Mouse (Mus musculus): ENCODE measurements around the gene 1700012B09Rik. TPM values are rescaled to one million over a fixed set of nuclear protein-coding genes. Genes with fewer than 3 reads are reported as not detected.

1700012B09Rik gene
- total RNA-seq, 1 experiment from 2014 or later = not detected

DNA sequence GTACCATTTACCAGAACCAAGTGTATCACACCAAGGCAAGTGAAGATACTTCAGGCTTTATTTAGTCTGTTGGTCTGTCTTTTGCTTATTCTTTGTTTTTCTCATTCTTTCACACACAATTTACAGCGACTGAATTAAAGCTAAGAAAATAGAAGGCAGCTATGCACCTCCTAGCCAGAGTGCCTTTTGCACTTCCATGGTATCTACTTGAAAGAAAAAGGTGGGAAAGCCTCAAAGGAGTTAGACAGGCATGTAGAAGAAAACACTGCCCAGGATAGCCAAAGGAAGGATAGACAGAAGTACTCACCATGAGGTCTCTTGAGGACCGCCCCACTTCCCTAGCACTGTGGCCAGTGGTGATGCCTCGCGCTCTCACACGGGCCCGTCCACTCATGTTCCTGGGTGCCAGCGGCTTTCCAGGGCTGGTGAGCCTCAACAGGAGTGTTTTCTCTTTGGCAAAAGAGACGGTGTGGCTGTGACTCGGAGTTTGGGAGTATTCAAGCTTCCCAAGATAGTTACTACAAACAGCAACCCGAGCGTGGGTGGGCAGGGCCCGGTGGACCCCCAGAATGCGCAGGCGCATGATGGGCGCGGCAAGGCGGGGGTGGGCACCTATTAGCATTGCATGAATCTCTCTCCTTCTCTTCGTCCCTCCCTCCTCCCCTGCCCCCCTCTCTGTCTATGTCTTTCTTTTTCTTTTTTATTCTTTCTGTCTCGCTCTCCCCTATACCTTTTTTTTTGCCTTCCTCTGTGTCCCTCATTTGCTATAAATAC lies 30.5 kb downstream of the 1700012B09Rik start, which contains the start of gene Piwil4:
TSS of gene Piwil4 (minus strand) at position 583 of the 774 bp plus-strand sequence.
- ATAC-seq (ENCODE audit: extremely low read depth, insufficient number of reproducible peaks, low FRiP score, poor library complexity, severe bottlenecking) = no peak

DNA sequence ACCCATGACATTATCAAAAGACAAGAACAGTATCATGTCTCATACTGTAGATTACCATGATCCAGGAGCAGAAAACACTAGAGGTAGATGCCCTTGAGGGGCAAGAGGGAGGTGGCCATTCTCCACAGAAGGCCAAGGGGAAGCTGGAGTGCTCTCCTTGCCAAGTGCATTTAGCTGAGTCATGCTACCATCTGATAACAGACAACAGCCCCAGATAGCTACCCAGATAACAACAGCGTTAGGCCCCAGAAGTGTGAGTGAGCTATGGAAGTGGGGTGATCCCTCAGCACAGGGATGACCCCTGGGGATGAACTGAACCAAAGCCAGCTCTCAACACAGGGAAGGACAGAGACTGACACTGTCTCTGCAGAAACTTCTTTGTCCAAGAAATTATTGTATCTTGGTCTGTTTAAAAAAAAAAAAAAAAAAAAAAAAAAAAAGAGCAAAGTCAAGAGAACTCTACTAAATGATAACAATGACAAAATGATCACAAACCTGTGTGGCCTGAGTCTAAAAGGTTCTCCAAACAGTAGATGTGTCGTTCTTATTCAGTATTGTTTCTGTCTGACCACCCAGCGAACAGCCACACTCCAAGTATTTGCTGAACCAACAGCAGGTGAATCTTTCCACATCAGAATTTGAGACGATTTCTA lies 31.2 kb downstream of the 1700012B09Rik start:
- 0 out of 2 replicates have a peak, but pooled peaks have one; percentile 22 for ATAC-seq (ENCODE audit: extremely low read depth, insufficient number of reproducible peaks, low FRiP score, poor library complexity, severe bottlenecking)

DNA sequence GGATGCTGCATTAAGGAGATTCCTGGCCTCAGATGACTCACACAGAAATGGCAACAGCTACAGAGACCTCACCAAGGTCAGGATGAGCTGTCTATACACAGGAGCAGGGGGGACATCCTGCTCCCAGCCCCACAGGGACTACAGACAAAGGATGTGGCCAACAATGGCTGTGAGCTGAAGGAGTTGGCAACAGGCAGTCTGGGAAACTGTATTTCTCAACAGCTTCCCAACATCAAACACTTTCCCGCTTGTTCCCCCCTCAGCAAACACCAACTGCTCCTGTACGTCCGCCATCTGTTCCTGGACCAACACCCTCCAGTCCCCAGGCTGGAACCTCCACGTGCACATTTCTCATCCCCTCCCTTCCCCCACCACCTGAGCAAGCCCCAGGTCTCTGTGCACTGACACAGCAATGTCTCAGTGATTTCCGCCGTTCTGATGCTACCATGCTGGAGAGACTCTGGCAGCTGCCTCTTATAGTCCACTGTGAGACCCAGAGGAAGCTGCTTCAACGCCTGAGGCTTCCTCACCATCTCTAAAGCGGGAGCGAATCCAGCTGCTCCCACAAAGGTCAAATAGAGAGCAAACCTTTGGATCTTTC lies 39.8 kb downstream of the 1700012B09Rik start:
- ATAC-seq (ENCODE audit: extremely low read depth, insufficient number of reproducible peaks, low FRiP score, poor library complexity, severe bottlenecking) = no peak

DNA sequence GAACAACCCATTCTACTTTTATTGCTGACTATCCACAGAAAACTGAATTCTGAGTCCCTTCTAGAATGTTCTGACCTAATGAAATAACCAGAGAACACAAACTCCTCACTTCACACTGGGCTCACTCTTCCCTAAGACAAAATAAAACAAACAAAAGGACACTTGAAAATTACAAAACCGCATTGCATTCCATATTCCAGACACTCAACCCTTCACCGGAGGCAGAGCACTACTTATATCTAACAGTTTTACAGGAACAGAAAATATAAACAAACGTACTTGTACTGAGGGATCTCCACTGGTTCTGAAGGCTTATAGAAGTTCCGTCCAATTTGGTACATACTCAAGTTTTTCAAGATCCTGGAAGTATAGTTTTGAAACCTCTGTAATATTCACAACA lies 42.5 kb downstream of the 1700012B09Rik start:
- no peak for ATAC-seq (ENCODE audit: extremely low read depth, insufficient number of reproducible peaks, low FRiP score, poor library complexity, severe bottlenecking)

DNA sequence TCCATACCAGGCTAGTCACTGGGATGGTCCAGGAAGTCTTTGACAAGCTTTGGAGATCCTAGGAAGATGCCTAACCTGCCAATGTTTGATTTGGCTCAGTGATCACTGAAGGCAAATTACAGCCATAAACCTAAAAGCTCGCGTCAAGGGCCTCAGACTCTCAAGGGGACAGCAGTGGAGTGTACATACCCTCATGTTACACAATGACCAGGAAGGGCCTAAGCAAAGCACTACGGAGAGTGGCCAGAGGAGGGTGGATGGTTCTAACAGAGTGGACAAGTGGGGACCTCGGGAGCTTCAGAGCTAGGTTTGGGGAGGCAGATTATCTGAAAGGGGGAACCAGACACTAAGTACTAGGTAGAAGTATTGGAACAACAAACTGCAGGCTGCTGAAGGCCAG lies 44.2 kb downstream of the 1700012B09Rik start:
- ATAC-seq (ENCODE audit: extremely low read depth, insufficient number of reproducible peaks, low FRiP score, poor library complexity, severe bottlenecking) = no peak

DNA sequence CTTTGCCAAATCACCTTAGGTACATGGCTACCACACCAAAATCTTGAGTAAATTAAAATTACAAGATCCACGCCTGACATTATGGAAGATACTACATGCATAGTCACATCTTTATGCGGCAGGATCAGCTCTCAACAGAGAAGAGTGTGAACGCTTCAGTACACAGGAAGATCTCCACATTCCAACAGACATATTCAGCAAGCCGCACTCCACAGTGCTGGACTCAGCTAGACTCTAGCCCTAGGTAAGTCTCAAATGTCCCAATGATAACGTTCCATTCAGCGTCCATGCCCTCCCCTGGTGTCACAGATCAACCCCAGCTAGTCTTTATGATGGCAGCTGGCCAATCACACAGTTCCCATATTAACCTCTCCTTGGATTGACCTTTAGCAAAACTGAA lies 44.8 kb downstream of the 1700012B09Rik start:
- no peak for ATAC-seq (ENCODE audit: extremely low read depth, insufficient number of reproducible peaks, low FRiP score, poor library complexity, severe bottlenecking)

DNA sequence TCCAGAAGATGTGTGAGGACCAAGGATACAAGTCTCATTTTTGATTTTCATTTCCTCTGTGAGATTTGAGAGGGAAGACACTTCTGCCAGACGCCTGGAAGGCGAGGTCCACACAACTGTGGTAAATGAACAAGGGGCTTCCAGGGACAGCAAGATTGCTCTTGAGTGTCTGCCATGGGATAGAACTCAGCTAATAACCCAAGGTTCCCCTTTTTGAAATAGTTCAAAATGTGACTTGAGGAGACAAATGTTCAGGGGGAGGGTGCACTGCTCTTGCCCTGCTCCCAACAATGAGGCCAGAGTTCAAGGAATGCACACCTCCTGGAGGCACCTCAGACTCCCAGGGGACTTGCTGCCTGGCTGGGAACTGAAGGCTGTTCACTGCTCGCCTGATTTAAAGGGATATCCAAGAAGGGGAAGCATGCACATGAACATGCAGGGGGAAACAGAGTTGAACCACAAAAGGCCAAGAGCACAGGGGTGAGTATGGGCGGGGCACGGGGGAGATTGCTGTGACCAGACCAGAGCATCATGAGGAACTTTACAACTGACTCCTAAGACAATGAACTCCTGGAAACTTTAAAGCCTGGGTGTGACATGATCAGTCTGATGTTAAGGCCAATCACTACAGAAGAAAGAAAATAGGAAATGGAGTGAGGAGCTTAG lies 45.9 kb downstream of the 1700012B09Rik start:
- peak; percentile 31; the same call in 1 of the 2 replicates for ATAC-seq (ENCODE audit: extremely low read depth, insufficient number of reproducible peaks, low FRiP score, poor library complexity, severe bottlenecking)

DNA sequence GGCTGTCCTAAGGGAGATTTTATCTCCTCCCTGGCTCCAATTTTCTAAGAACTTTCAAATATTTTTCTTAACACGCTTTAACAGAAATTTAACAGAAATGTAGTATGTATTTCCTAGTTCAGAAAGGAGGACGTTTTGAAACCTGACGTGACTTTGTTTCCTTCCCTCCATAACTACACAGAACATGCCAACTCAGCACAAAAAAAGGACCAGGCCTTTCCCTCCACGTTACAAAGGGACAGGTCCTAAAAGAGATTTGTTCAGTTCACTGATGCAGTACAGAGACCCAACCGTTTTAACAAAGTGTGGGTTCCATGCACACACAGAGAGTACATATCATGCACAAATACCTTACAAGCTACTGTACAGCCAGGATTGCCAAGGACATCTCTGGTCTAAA lies 49.2 kb downstream of the 1700012B09Rik start:
- ATAC-seq (ENCODE audit: extremely low read depth, insufficient number of reproducible peaks, low FRiP score, poor library complexity, severe bottlenecking) = no peak

DNA sequence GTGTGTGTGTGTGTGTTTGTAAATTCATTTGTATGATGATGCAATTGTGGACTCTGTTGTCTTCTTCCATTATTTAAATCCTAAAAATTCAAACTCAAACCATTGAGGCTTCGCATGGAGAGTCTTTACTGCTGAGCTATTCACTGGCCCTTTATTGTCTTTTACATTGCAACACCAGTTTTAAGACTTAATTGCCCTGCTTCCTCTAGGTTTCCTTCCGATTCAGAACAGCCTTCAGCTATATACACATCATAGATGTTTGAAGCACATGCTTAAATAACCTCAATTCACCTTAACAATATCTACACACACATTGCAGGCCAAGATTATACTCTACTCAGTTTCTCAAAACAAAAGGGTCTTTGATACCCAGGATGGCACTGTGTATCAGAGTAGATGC lies 50.4 kb downstream of the 1700012B09Rik start:
- no peak for ATAC-seq (ENCODE audit: extremely low read depth, insufficient number of reproducible peaks, low FRiP score, poor library complexity, severe bottlenecking)

DNA sequence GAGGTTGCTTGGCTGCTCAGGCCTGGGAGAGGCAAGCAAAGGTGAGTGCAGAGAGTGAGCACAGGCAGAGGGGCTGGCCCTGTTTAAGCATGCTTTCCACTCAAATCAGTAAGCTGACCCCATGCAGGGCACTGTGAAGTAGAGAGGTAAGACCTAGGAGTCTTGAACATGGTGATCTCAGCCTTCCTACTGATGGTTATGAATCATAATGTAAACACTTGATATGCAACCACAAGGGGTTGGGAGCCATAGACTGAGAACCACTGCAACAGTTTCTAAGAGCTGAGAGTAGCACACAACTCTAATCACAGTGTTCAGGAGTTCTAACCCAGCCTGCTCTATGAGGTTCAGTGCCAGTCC lies 52.5 kb downstream of the 1700012B09Rik start:
- no peak for ATAC-seq (ENCODE audit: extremely low read depth, insufficient number of reproducible peaks, low FRiP score, poor library complexity, severe bottlenecking)

DNA sequence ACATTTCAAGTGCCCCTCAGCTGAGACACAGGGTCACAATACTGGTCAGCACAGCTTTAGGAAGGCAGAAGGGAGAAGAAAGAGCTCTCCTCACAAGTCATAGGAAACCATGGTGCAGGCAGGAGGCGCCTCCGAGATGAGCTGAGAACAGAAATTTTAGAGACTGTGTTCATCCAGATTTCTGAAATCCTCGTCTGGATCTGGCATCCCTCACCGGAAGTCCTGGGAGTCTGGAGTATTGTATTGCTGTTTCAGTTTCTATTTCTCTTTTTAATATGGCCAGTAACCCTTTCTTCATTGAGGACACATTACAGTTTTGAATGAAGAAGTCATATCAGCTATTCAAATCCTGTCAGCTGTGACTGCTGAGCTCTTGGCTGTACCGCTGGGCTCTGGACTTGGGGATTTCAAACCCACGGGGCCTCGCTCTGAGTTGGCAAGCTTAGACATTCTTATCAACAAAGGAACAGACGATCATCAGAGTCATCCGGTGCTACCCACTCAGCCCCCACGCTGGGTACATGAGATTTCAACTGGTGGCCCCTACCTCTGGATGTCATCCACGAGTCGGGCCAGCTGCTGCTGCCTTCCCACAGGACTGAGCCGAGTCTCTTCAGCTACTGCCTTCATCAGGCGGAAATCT lies 53.0 kb downstream of the 1700012B09Rik start:
- ATAC-seq (ENCODE audit: extremely low read depth, insufficient number of reproducible peaks, low FRiP score, poor library complexity, severe bottlenecking) = no peak

DNA sequence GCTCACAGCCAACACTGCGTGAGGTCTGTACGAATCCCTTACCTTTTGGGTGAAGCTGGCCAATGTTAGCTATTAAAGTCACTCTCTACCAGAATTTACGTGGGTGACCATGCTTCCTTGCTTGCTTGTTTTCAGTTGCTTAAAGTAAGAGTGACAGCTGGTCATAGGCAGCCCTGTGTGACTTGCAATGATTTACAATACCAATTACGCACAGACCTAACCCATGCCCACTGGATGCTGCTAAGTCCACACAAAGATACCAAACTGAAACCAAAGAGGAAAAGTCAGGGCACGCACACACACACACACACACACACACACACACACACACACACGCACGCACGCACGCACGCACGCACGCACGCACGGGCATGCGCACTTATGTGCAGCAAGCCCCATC lies 55.6 kb downstream of the 1700012B09Rik start:
- no peak for ATAC-seq (ENCODE audit: extremely low read depth, insufficient number of reproducible peaks, low FRiP score, poor library complexity, severe bottlenecking)

DNA sequence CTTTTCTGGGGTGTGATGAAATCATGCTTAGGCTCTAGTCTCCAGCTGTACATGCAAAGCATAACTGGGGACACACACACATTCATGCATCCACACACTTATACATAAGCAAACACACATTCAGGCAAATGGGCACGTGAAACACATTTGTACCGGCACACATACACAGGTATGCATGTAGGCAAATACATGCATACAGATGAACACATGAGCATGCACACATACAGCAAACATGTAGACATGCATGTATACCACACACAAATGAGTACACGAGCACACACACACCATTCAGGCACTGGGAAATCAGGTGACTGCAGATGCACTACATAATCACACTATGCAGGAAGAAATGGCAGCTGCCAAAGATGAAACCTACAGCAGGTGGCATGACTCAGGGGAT lies 59.9 kb downstream of the 1700012B09Rik start:
- ATAC-seq (ENCODE audit: extremely low read depth, insufficient number of reproducible peaks, low FRiP score, poor library complexity, severe bottlenecking) = no peak

Other genes with a start within 250 kb of the 1700012B09Rik start
- under 0.01 TPM in 2 replicates for gene Amotl1, start 126.0 kb downstream of the 1700012B09Rik start, total RNA-seq (2017)
- gene Piwil4, start 30.3 kb downstream of the 1700012B09Rik start, total RNA-seq (2017) = not detected in 2 replicates
- gene Fut4, start 18.6 kb downstream of the 1700012B09Rik start, total RNA-seq (2017) = 7.1 and 10.0 TPM in 2 replicates
- gene Mre11a, start 13.6 kb upstream of the 1700012B09Rik start, total RNA-seq (2017) = 23.6 TPM in 2 replicates
- 29.8 and 31.3 TPM in 2 replicates for gene Ankrd49, start 13.8 kb upstream of the 1700012B09Rik start, total RNA-seq (2017)
- gene Gpr83, start 89.2 kb upstream of the 1700012B09Rik start, total RNA-seq (2017) = 1.0 and 1.2 TPM in 2 replicates
- 1.5 and 1.6 TPM in 2 replicates for gene Izumo1r, start 132.9 kb upstream of the 1700012B09Rik start, total RNA-seq (2017)